Mouse (Mus musculus): ENCODE results near the gene Klra6. TPM values are rescaled to one million over a fixed set of nuclear protein-coding genes. Genes with fewer than 3 reads are reported as not detected.

Klra6 gene
- polyA plus RNA-seq (2015; fragmentation: Illumina TruSeq; extraction: RNeasy Lipid Tissue Mini Kit (QIAGEN cat#74804); ENCODE audit: insufficient read depth, low read depth, low replicate concordance) = not detected

GRCm38 (mm10) chr6:130026854-130027253, at the start of gene Klra6:
Gene Klra6 (minus strand): TSS chr6:130026954.

GRCm38 (mm10) chr6:130067171-130067570, 40.4 kb upstream of the Klra6 start, which contains the start of gene Klra4:
Gene Klra4 (minus strand): TSS chr6:130067271.

Other genes starting within 250 kb of the Klra6 start
- not detected for gene Gm156, start 242.7 kb downstream of the Klra6 start, polyA plus RNA-seq (2015; fragmentation: Illumina TruSeq; extraction: RNeasy Lipid Tissue Mini Kit (QIAGEN cat#74804); ENCODE audit: insufficient read depth, low read depth, low replicate concordance)
- gene Gm17631, start 164.3 kb downstream of the Klra6 start, polyA plus RNA-seq (2015; fragmentation: Illumina TruSeq; extraction: RNeasy Lipid Tissue Mini Kit (QIAGEN cat#74804); ENCODE audit: insufficient read depth, low read depth, low replicate concordance) = not detected
- not detected for gene Klra17, start 150.3 kb downstream of the Klra6 start, polyA plus RNA-seq (2015; fragmentation: Illumina TruSeq; extraction: RNeasy Lipid Tissue Mini Kit (QIAGEN cat#74804); ENCODE audit: insufficient read depth, low read depth, low replicate concordance)
- gene Klra5, start 109.3 kb downstream of the Klra6 start, polyA plus RNA-seq (2015; fragmentation: Illumina TruSeq; extraction: RNeasy Lipid Tissue Mini Kit (QIAGEN cat#74804); ENCODE audit: insufficient read depth, low read depth, low replicate concordance) = not detected
- gene Klra4, start 40.3 kb upstream of the Klra6 start, polyA plus RNA-seq (2015; fragmentation: Illumina TruSeq; extraction: RNeasy Lipid Tissue Mini Kit (QIAGEN cat#74804); ENCODE audit: insufficient read depth, low read depth, low replicate concordance) = not detected
- not detected for gene Klra8, start 102.9 kb upstream of the Klra6 start, polyA plus RNA-seq (2015; fragmentation: Illumina TruSeq; extraction: RNeasy Lipid Tissue Mini Kit (QIAGEN cat#74804); ENCODE audit: insufficient read depth, low read depth, low replicate concordance)
- not detected for gene Klra9, start 166.2 kb upstream of the Klra6 start, polyA plus RNA-seq (2015; fragmentation: Illumina TruSeq; extraction: RNeasy Lipid Tissue Mini Kit (QIAGEN cat#74804); ENCODE audit: insufficient read depth, low read depth, low replicate concordance)
- gene Klra7, start 206.4 kb upstream of the Klra6 start, polyA plus RNA-seq (2015; fragmentation: Illumina TruSeq; extraction: RNeasy Lipid Tissue Mini Kit (QIAGEN cat#74804); ENCODE audit: insufficient read depth, low read depth, low replicate concordance) = not detected

All from pancreas, adult 10 weeks (tissue).